Mouse (Mus musculus) forebrain, embryonic 16.5 days (tissue): ENCODE measurements around the gene Marf1. TPM values are rescaled to one million over a fixed set of nuclear protein-coding genes. Genes with fewer than 3 reads are reported as not detected.

Experiments used
- ATAC-seq: fragments of 200-750 bp; cut with Nextera tagmentation; 2 replicates; pipeline ENCODE4 v1.8.0; 2017; ENCODE audit warnings: mild to moderate bottlenecking, moderate library complexity
- H3K27ac ChIP-seq: fragments of 300-500 bp; sonication (generic); 2 replicates; pipeline ENCODE4 v1.5.1; 2014; ENCODE audit warnings: low read length, control low read depth
- H3K27me3 ChIP-seq: fragments of 300-500 bp; sonication (generic); replicated peaks from 2 replicates; pipeline ENCODE4 v1.6.1; 2014; ENCODE audit warnings: low read length; ENCODE audit not compliant: control insufficient read depth, insufficient read depth
- H3K36me3 ChIP-seq: fragments of 300-500 bp; sonication (generic); 2 replicates; pipeline ENCODE4 v1.6.1; 2014; ENCODE audit not compliant: control insufficient read depth, insufficient read depth
- H3K4me1 ChIP-seq: fragments of 300-500 bp; sonication (generic); replicated peaks from 2 replicates; pipeline ENCODE4 v1.6.1; 2014; ENCODE audit warnings: low read length; ENCODE audit not compliant: control insufficient read depth, insufficient read depth
- H3K4me2 ChIP-seq: fragments of 300-500 bp; sonication (generic); 2 replicates; pipeline ENCODE4 v1.6.1; 2014; ENCODE audit warnings: mild to moderate bottlenecking, low read length, control low read depth
- H3K4me3 ChIP-seq: fragments of 300-500 bp; sonication (generic); replicated peaks from 2 replicates; pipeline ENCODE4 v1.5.1; 2014; ENCODE audit warnings: mild to moderate bottlenecking, low read length, control low read depth
- H3K9ac ChIP-seq: fragments of 300-500 bp; sonication (generic); replicated peaks from 2 replicates; pipeline ENCODE4 v1.6.1; 2014; ENCODE audit warnings: low read depth, low read length, control low read depth
- H3K9me3 ChIP-seq: fragments of 300-500 bp; sonication (generic); 2 replicates; pipeline ENCODE4 v1.6.1; 2016; ENCODE audit warnings: low read length; ENCODE audit not compliant: control insufficient read depth
- WGBS: fragments of 180-500 bp; shearing (Covaris S2); extraction: QIAGEN DNeasy Blood & Tissue Kit; methylation state at CpG from one replicate; pipeline ENCODE4 v1.1.7; 2014; 5-methylcytosine and 5-hydroxymethylcytosine counted together
- polyA plus RNA-seq: library from polyadenylated mRNA; unstranded; fragments of >200 nt; fragmentation: Nextera tagmentation; extraction: Ambion mirVana; gene quantifications from 2 replicates; pipeline ENCODE4 v1.2.1, GENCODE M21; 2015

Gene Marf1
- polyA plus RNA-seq, 1 experiment from 2014 or later, result 21.9 TPM

DNA sequence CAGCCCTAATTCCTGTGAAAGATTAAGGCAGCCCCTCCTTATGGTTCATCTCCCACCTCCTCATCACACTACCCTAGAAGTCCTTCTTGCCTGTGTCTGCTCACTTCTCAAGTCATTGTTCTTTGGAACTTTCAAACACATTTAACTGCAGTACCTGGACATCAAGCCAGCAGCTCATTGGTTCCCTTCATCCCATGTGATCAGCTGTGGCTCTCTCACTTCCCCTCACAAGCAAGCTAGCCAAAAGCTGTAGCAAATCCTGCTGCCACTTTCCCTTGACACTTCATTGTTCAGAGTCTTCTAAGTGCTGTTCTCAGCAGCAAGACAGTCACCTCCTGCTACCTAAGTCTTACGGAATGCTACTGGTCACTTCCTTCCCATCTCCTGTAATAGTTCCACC lies 37.9 kb downstream of the Marf1 start:
- Histone ChIP-seq H3K4me2 (no peak overlapping the region), H3K27ac (no peak overlapping the region), H3K9me3 (no peaks in the 10 kb centered on the region), H3K4me3 (no peak overlapping the region), H3K4me1 (no peaks in the 10 kb centered on the region), H3K9ac (no peak overlapping the region), H3K27me3 (no peaks in the 10 kb centered on the region), H3K36me3 (peaks cover 54% of the 10 kb centered on the region)
- no peak for ATAC-seq
- 90% methylated on average over 1 of the region's 1 CpGs for WGBS

DNA sequence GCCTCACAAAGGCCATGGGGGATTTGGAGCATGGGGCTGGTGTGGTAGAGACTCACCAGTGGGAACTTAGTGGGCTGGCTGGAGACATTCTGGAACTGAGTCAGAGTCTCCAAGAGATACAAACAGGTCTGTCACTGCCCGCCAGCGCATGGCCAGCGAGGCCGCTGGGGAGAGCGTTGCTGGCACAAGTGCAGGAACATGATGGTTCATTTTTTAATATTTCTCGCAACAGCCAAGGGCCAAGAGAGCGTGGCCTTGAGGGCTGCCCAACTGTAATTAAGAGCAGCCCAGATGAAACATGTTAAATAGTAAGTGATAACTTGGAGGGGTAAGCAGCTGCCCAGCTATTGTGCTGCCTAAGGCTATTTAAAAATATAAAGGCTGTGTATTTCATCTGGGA lies 38.4 kb downstream of the Marf1 start:
- H3K4me2 ChIP-seq, result no peak overlapping the region
- no peaks in the 10 kb centered on the region for H3K9me3 ChIP-seq
- no peaks in the 10 kb centered on the region for H3K27me3 ChIP-seq
- H3K4me1 ChIP-seq, result no peaks in the 10 kb centered on the region
- peaks cover 50% of the 10 kb centered on the region for H3K36me3 ChIP-seq
- H3K27ac ChIP-seq, result no peak overlapping the region
- no peak for ATAC-seq
- H3K9ac ChIP-seq, result no peak overlapping the region
- H3K4me3 ChIP-seq, result no peak overlapping the region
- 95% methylated on average over 7 of the region's 7 CpGs for WGBS

DNA sequence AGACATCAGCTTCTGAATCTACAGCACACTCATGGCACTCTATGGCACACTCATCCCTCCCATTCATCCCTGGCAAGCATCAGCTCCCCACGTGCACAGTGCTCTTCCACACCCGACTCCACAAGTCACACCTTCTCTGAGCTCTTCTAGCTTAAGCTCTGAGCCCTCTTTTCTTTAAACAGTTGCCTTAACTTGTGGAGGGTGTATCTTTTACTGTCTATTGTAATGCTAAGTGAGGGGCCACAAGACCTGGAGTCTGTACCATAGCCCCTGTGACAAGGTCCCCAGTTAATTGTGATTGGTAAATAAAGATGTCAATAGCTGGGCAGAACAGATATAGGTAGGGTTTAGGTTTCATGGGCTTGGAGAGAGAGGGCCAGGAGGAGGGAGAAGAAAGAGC lies 39.2 kb downstream of the Marf1 start:
- Histone ChIP-seq H3K9ac (no peak overlapping the region), H3K4me1 (no peaks in the 10 kb centered on the region), H3K27ac (no peak overlapping the region), H3K4me2 (no peak overlapping the region), H3K4me3 (no peak overlapping the region), H3K36me3 (peaks cover 42% of the 10 kb centered on the region), H3K9me3 (no peaks in the 10 kb centered on the region), H3K27me3 (no peaks in the 10 kb centered on the region)
- WGBS, result 87% methylated on average over 2 of the region's 2 CpGs
- ATAC-seq, result no peak

DNA sequence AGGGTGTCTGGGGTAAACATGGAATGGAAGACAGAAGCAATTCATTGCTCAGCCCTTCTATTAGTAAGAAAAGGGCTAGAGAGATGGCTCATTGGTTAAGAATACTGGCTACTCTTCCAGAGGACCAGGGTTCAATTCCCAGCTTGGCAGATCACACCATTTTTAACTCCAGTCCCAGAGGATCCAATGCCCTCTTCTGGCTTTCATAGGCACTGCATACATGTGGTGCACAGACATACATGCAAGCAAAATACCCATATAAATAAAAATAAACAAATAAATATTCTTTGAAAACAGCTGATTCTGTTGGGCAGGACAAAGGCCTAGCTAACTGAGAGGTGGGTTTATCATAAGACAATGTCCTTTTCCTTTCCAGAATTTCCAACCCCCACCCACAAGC lies 40.6 kb downstream of the Marf1 start:
- Histone ChIP-seq H3K4me3 (no peak overlapping the region), H3K36me3 (peaks cover 36% of the 10 kb centered on the region), H3K9me3 (no peaks in the 10 kb centered on the region), H3K4me2 (no peak overlapping the region), H3K27me3 (no peaks in the 10 kb centered on the region), H3K4me1 (no peaks in the 10 kb centered on the region), H3K27ac (no peak overlapping the region), H3K9ac (no peak overlapping the region)
- ATAC-seq, result no peak

DNA sequence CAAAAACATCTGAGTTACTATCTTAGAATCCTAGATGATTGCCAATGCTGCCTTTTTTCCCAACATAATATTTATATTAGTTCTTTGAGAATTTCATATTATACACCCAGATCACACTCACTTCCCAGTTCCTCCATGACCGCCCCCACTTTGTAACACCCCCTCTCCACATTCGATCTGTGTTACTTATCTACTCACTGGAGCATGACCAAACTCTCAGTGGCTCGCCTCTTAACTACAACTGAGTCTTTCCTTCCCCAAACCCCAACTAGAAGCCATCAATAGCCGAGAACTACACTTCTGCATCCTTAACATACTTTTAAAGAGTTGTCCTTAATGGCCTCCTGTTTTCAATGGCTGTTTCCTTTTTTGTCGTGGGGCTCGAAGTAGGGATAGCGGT lies 41.6 kb downstream of the Marf1 start:
- H3K27ac ChIP-seq, result no peak overlapping the region
- H3K27me3 ChIP-seq, result no peaks in the 10 kb centered on the region
- H3K4me2 ChIP-seq, result no peak overlapping the region
- no peak overlapping the region for H3K9ac ChIP-seq
- no peaks in the 10 kb centered on the region for H3K4me1 ChIP-seq
- no peak overlapping the region for H3K4me3 ChIP-seq
- ATAC-seq, result no peak
- no peaks in the 10 kb centered on the region for H3K9me3 ChIP-seq
- H3K36me3 ChIP-seq, result peaks cover 38% of the 10 kb centered on the region
- WGBS, result 97% methylated on average over 7 of the region's 7 CpGs

DNA sequence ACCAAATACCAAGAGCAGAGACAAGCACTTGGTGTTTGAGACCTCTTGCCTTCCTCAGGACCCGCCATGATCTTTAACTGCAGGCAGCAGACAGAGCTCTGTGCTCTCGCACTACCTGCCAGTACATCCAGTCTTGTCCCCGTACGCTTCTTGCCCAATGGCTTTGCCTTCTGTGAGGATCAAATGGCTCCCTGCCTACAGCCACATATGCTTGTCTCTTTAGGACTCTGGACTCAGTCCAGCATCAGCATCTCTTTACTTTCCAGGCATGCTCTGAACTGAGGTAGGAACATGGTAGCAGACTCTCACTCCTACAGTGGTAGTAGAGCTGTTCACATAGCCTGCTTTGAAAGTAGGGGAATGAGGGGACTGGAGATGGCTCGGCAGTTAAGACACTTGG lies 42.2 kb downstream of the Marf1 start:
- peaks cover 34% of the 10 kb centered on the region for H3K36me3 ChIP-seq
- ATAC-seq, result no peak
- no peak overlapping the region for H3K9ac ChIP-seq
- no peaks in the 10 kb centered on the region for H3K4me1 ChIP-seq
- 92% methylated on average over 5 of the region's 5 CpGs for WGBS
- H3K27ac ChIP-seq, result no peak overlapping the region
- H3K4me3 ChIP-seq, result no peak overlapping the region
- H3K27me3 ChIP-seq, result no peaks in the 10 kb centered on the region
- no peak overlapping the region for H3K4me2 ChIP-seq
- H3K9me3 ChIP-seq, result no peaks in the 10 kb centered on the region

DNA sequence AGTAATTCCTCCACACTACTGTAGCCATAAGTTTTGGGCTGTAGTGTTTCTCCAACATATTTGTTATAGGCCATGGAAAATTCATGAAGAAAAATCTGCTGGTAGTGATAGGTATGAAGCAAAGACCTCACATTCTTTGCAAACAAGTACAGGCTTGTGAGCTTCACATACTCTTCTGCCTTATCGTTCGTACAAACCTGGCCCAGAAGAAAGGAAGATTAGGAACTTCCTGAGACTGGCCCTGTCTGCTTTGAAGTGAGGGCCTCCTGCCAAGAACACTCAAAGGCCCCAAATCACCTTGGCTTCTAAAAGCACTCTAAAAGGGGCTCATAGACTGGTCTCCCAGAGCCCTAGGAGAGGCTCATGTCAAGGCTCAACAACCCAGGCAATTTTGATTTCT lies 45.9 kb downstream of the Marf1 start:
- Histone ChIP-seq H3K4me2 (no peak overlapping the region), H3K4me3 (no peak overlapping the region), H3K27ac (no peak overlapping the region), H3K27me3 (no peaks in the 10 kb centered on the region), H3K36me3 (peaks cover 31% of the 10 kb centered on the region), H3K9me3 (no peaks in the 10 kb centered on the region), H3K4me1 (no peaks in the 10 kb centered on the region), H3K9ac (no peak overlapping the region)
- ATAC-seq, result no peak
- 68% methylated on average over 2 of the region's 2 CpGs for WGBS

DNA sequence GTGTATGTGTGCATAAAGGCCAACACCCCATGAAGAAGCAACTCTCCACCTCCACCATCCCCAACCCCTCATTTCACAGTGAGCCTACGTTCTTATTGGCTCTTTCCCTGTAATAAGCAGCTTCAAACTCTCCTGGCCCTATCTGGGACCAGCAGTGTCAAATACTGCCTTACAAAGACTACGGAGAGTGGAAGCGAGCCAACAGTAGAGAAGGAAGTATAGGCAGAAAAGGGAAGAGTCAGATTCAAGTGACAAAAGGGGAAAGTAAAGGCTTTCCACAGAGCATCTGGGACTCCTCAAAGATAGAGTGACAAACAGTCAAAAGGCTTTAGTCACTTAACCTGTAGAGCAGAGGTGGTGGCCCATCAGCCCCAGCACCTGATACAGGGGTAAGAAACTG lies 50.4 kb downstream of the Marf1 start:
- no peak overlapping the region for H3K4me2 ChIP-seq
- no peaks in the 10 kb centered on the region for H3K4me1 ChIP-seq
- no peaks in the 10 kb centered on the region for H3K27me3 ChIP-seq
- no peaks in the 10 kb centered on the region for H3K9me3 ChIP-seq
- no peak overlapping the region for H3K27ac ChIP-seq
- 95% methylated on average over 3 of the region's 3 CpGs for WGBS
- no peak overlapping the region for H3K4me3 ChIP-seq
- H3K9ac ChIP-seq, result no peak overlapping the region
- H3K36me3 ChIP-seq, result peaks cover 41% of the 10 kb centered on the region
- ATAC-seq, result no peak

DNA sequence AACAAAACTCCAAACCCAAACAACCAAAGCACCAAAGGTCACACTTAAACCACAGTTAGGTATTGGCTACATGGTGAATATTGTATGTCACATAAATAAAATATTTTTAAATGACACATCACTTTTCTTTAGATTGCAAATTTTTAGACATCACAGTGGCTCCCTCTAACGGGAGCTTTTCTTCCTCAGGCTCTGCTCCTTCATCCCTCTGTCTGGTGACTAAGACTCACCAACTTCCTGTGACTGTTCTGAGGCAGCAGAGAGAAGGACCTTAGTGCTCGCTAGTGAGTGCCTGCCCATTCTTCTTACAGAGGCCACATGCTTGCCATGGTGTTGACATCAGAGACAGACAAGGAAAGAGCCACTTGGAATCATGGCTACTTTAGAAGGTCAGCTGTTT lies 51.0 kb downstream of the Marf1 start:
- no peak for ATAC-seq
- Histone ChIP-seq H3K9me3 (no peaks in the 10 kb centered on the region), H3K36me3 (peaks cover 37% of the 10 kb centered on the region), H3K4me1 (no peaks in the 10 kb centered on the region), H3K27ac (no peak overlapping the region), H3K4me2 (no peak overlapping the region), H3K4me3 (no peak overlapping the region), H3K9ac (no peak overlapping the region), H3K27me3 (no peaks in the 10 kb centered on the region)
- WGBS, result 77% methylated on average over 2 of the region's 2 CpGs

DNA sequence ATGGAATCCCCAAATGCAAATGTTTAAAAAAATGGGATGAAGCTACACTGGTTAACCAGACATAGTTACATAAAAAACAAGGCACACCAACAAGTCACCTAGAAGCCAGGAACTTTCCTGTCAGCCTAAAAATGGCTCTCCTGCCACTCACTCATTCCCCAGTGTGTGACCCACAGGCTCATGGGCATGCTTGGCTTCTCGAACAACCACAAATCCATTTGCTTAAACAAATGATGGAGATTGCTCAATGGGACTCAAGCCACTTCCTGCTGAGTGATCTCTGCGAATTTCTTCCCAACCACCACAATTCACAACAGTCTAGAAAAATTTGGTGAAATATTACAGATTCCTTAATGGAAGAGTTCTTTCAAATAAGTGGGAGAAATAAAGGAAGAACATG lies 52.2 kb downstream of the Marf1 start:
- H3K4me3 ChIP-seq, result no peak overlapping the region
- no peak overlapping the region for H3K9ac ChIP-seq
- H3K4me1 ChIP-seq, result no peaks in the 10 kb centered on the region
- peaks cover 34% of the 10 kb centered on the region for H3K36me3 ChIP-seq
- no peak for ATAC-seq
- H3K4me2 ChIP-seq, result no peak overlapping the region
- WGBS, result 79% methylated on average over 2 of the region's 2 CpGs
- no peaks in the 10 kb centered on the region for H3K9me3 ChIP-seq
- no peaks in the 10 kb centered on the region for H3K27me3 ChIP-seq
- no peak overlapping the region for H3K27ac ChIP-seq
